Mouse (Mus musculus) cerebellum, adult (tissue): Measurements from ENCODE around the gene Mplkip.
A peak's percentile ranks its signal among the peaks of the same experiment; 100 is the strongest.

Experiments used
- ATAC-seq: cut with Nextera tagmentation; 2 replicates; pipeline ENCODE4 v1.9.2; 2017; ENCODE audit warnings: mild to moderate bottlenecking, moderate library complexity, mixed read lengths; ENCODE audit not compliant: insufficient number of reproducible peaks, low FRiP score, low TSS enrichment

Gene Mplkip

GRCm38 (mm10) chr13:17694911-17695699 is at the start of gene Mplkip, which contains the start of gene Sugct:
Gene Mplkip (plus strand): TSS chr13:17695192.
Gene Sugct (minus strand): TSS chr13:17695553.
- peak; percentile 95 for ATAC-seq

GRCm38 (mm10) chr13:17667380-17667779 is 27.6 kb upstream of the Mplkip start:
- no peak for ATAC-seq

- no peak for ATAC-seq
These were observed 23.9 kb upstream of the Mplkip start for GRCm38 (mm10) chr13:17671122-17671521.

- ATAC-seq: no peak
These were observed 5.5 kb upstream of the Mplkip start for GRCm38 (mm10) chr13:17689461-17689860.

GRCm38 (mm10) chr13:17690686-17691085 is 4.3 kb upstream of the Mplkip start:
- ATAC-seq: no peak

GRCm38 (mm10) chr13:17691436-17691835 is 3.6 kb upstream of the Mplkip start:
- ATAC-seq: no peak

- no peak for ATAC-seq
These were observed 1.2 kb upstream of the Mplkip start for GRCm38 (mm10) chr13:17693816-17694215.

- peak; percentile 62 for ATAC-seq
These were observed 578 bp upstream of the Mplkip start for GRCm38 (mm10) chr13:17694414-17694813.

GRCm38 (mm10) chr13:17695898-17696580 is 1.0 kb downstream of the Mplkip start:
- 0 out of 2 replicates have a peak, but pooled peaks have one; percentile 1 for ATAC-seq

GRCm38 (mm10) chr13:17700090-17700715 is 5.2 kb downstream of the Mplkip start:
- no peak for ATAC-seq

- no peak for ATAC-seq
These were observed 6.3 kb downstream of the Mplkip start for GRCm38 (mm10) chr13:17701322-17701721.

GRCm38 (mm10) chr13:17702311-17702710 is 7.3 kb downstream of the Mplkip start:
- ATAC-seq: no peak

- no peak for ATAC-seq
These were observed 10.3 kb downstream of the Mplkip start for GRCm38 (mm10) chr13:17705188-17705826.

GRCm38 (mm10) chr13:17708784-17709311 is 13.9 kb downstream of the Mplkip start:
- ATAC-seq: no peak

- no peak for ATAC-seq
These were observed 22.4 kb downstream of the Mplkip start for GRCm38 (mm10) chr13:17717357-17717756.

GRCm38 (mm10) chr13:17727922-17728321 is 32.9 kb downstream of the Mplkip start:
- ATAC-seq: no peak

GRCm38 (mm10) chr13:17728798-17729197 is 33.8 kb downstream of the Mplkip start:
- no peak for ATAC-seq
